Mouse (Mus musculus): ENCODE measurements around the gene Hoxd1. TPM values are rescaled to one million over a fixed set of nuclear protein-coding genes. Genes with fewer than 3 reads are reported as not detected.

Hoxd1 gene
- total and polyA plus RNA-seq, 2 experiments from 2014 or later = not detected

DNA sequence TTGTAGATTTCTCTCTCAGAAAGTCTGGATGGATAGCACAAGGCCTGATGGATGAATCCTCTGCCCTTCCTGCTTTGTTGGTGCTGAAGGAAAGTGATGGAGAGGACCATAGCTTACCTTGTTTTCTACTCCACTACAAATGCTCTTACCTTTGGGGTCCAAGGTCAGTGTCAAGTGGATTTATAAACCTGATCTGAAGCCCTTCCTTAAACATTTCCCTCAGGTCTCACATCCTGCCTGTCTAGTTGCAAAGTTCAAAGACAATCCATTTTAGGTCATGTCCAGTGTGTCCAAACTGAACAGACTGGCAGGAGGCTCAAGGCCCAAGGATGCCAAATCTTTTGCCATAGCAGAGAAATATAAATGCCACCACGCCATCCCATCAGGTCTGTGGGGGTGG, 10.9 kb upstream of the Hoxd1 start:
- TF ChIP-seq CTCF (IDR thresholded peaks at IDR 0.05; ENCODE audit: low read depth) (no peak), EP300 (IDR thresholded peaks at IDR 0.05; ENCODE audit: low read depth) (no peak)
- ATAC-seq (ENCODE audit: insufficient read depth, low read depth) (no peak), DNase-seq (ENCODE audit: low spot score) (no peak)
- peaks cover 4% of the 10 kb centered on the region; the same call in 1 of the 2 replicates for H3K4me1 ChIP-seq (ENCODE audit: control insufficient read depth, insufficient read depth)
- no peak overlapping the region for H3K9ac ChIP-seq (replicated peaks; ENCODE audit: low read depth, low read length)
- no peaks in the 10 kb centered on the region for H3K36me3 ChIP-seq (replicated peaks; ENCODE audit: control insufficient read depth, insufficient read depth, low read length)
- no peak overlapping the region for H3K4me2 ChIP-seq (ENCODE audit: low read depth, low read length)
- H3K4me3 ChIP-seq (ENCODE audit: low read depth, low read length) = no peak overlapping the region
- H3K27me3 ChIP-seq (ENCODE audit: control insufficient read depth, insufficient read depth, low read length) = peaks cover 99% of the 10 kb centered on the region
- no peaks in the 10 kb centered on the region for H3K9me3 ChIP-seq (replicated peaks; ENCODE audit: control insufficient read depth, low read length)
- no peak overlapping the region for H3K27ac ChIP-seq (ENCODE audit: low read depth)
- 75% methylated on average over 1 of the region's 1 CpGs for WGBS

DNA sequence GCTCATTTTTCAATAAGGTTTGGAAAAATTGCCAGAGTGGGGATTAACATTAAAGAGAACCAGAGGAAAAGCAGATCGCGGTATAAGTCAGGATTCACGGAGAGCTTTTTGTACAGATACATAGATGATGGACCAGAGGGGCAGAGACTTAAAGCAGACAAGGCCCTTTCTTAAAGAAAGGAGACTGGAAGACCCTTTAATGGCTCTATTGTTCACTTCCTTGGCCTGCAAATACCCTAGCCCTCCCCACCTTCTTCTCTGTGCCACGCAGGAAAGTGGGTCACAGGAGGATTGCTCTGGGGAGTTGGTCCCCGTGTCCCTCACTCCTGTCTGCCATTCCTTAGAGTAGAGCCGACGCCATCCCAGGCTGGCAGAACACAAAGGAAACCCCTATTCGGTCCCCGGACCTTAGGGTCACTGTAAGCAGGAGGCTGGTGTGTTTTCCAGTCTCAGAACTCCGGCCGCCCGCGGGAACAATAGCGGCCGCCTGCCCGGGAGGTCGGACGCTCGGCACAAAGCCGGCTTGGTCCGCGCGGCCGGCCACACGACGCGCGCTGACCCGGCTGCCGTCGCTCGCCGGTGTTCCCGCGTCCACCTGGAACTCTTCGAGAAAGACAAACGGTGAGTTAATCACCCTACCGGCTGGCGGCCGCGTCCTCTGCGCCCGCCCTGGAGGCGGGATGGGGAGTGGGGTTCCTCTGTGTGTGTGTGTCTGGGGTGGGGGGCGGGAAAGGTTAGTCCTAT, 10.2 kb upstream of the Hoxd1 start:
- H3K36me3 ChIP-seq (replicated peaks; ENCODE audit: control insufficient read depth, insufficient read depth, low read length) = no peaks in the 10 kb centered on the region
- WGBS = 4% methylated on average over 45 of the region's 45 CpGs
- no peaks in the 10 kb centered on the region for H3K9me3 ChIP-seq (replicated peaks; ENCODE audit: control insufficient read depth, low read length)
- H3K27ac ChIP-seq (ENCODE audit: low read depth) = no peak overlapping the region
- H3K27me3 ChIP-seq (ENCODE audit: control insufficient read depth, insufficient read depth, low read length) = peaks cover 99% of the 10 kb centered on the region
- peaks cover 4% of the 10 kb centered on the region; the same call in 1 of the 2 replicates for H3K4me1 ChIP-seq (ENCODE audit: control insufficient read depth, insufficient read depth)
- H3K9ac ChIP-seq (replicated peaks; ENCODE audit: low read depth, low read length) = no peak overlapping the region
- TF ChIP-seq CTCF (IDR thresholded peaks at IDR 0.05; ENCODE audit: low read depth) (no peak), EP300 (IDR thresholded peaks at IDR 0.05; ENCODE audit: low read depth) (no peak)
- H3K4me3 ChIP-seq (ENCODE audit: low read depth, low read length) = peak overlapping the region; percentile 25
- ATAC-seq (ENCODE audit: insufficient read depth, low read depth) (no peak), DNase-seq (ENCODE audit: low spot score) (no peak)
- peak overlapping the region; percentile 45 for H3K4me2 ChIP-seq (ENCODE audit: low read depth, low read length)

DNA sequence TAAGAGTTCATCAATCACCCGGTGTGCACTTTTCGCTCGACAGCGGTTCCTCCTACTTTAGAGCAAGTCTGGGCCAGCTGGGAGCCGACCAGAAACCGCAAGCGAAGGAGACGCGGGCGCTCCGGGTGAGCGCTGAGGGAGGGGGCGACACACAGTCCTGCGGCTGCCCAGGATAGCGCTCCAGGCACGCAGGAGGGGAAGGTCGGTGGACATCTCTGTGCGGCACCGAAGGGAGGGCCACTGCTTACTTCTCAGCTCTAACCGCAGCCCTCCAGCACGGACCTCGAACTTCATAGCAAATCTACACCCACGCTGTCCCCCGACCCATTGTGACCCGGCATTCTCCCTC, 9.6 kb upstream of the Hoxd1 start:
- no peak for DNase-seq (ENCODE audit: low spot score)
- no peaks in the 10 kb centered on the region for H3K9me3 ChIP-seq (replicated peaks; ENCODE audit: control insufficient read depth, low read length)
- no peak for TF ChIP-seq CTCF (IDR thresholded peaks at IDR 0.05; ENCODE audit: low read depth)
- no peak for TF ChIP-seq EP300 (IDR thresholded peaks at IDR 0.05; ENCODE audit: low read depth)
- no peak overlapping the region for H3K27ac ChIP-seq (ENCODE audit: low read depth)
- H3K27me3 ChIP-seq (ENCODE audit: control insufficient read depth, insufficient read depth, low read length) = peaks cover 99% of the 10 kb centered on the region
- H3K4me2 ChIP-seq (ENCODE audit: low read depth, low read length) = peak overlapping the region; percentile 45
- peak overlapping the region; percentile 25 for H3K4me3 ChIP-seq (ENCODE audit: low read depth, low read length)
- ATAC-seq (ENCODE audit: insufficient read depth, low read depth) = no peak
- H3K9ac ChIP-seq (replicated peaks; ENCODE audit: low read depth, low read length) = no peak overlapping the region
- 2% methylated on average over 25 of the region's 25 CpGs for WGBS
- H3K4me1 ChIP-seq (ENCODE audit: control insufficient read depth, insufficient read depth) = peaks cover 4% of the 10 kb centered on the region; the same call in 1 of the 2 replicates
- H3K36me3 ChIP-seq (replicated peaks; ENCODE audit: control insufficient read depth, insufficient read depth, low read length) = no peaks in the 10 kb centered on the region

DNA sequence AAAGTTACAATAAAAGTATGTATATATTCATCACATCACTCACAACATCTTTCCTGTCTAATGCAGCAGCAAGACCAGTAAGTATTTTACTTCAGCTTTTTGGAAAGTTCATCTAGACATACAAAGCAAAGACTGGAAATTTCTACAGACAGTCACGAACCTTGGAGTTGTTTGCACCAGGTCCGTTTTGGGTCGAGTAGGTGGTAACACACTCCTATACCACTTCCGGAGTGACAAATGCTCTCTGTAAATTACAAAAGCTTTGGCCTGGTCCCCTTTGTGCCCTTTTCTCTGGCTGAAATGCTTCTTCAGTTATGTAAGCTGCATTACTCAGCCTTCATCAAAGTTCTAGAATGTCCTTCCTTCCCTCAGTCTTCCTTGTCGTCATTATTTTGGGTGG, 9.1 kb upstream of the Hoxd1 start:
- Histone ChIP-seq H3K4me2 (ENCODE audit: low read depth, low read length) (no peak overlapping the region), H3K9me3 (replicated peaks; ENCODE audit: control insufficient read depth, low read length) (no peaks in the 10 kb centered on the region), H3K4me3 (ENCODE audit: low read depth, low read length) (no peak overlapping the region), H3K9ac (replicated peaks; ENCODE audit: low read depth, low read length) (no peak overlapping the region), H3K36me3 (replicated peaks; ENCODE audit: control insufficient read depth, insufficient read depth, low read length) (no peaks in the 10 kb centered on the region), H3K27ac (ENCODE audit: low read depth) (no peak overlapping the region), H3K4me1 (ENCODE audit: control insufficient read depth, insufficient read depth) (peaks cover 4% of the 10 kb centered on the region; the same call in 1 of the 2 replicates), H3K27me3 (ENCODE audit: control insufficient read depth, insufficient read depth, low read length) (peaks cover 93% of the 10 kb centered on the region)
- DNase-seq (ENCODE audit: low spot score) (no peak), ATAC-seq (ENCODE audit: insufficient read depth, low read depth) (no peak)
- no peak for TF ChIP-seq CTCF (IDR thresholded peaks at IDR 0.05; ENCODE audit: low read depth)
- TF ChIP-seq EP300 (IDR thresholded peaks at IDR 0.05; ENCODE audit: low read depth) = no peak
- 42% methylated on average over 5 of the region's 5 CpGs for WGBS

DNA sequence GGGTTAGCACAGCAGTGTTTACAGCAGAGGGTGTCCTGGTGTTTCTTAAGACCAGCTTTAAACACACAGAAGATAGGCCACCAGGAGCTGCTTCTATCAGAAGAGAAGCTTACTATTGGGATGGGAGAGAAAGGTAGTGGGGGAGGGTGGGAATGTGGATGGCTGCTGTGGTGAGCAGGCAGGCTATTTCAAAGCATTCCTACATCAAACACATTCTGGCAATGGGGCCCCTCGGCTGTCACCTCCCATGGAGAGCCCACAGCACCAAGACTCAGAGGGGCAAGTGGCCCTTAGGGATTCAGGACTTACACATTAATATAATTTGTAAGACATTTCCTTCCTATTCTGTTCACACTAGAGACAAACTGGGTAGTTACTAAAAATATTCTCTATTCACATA, 2.6 kb upstream of the Hoxd1 start:
- TF ChIP-seq EP300 (IDR thresholded peaks at IDR 0.05; ENCODE audit: low read depth) (no peak), CTCF (IDR thresholded peaks at IDR 0.05; ENCODE audit: low read depth) (no peak)
- Histone ChIP-seq H3K9me3 (replicated peaks; ENCODE audit: control insufficient read depth, low read length) (no peaks in the 10 kb centered on the region), H3K4me1 (ENCODE audit: control insufficient read depth, insufficient read depth) (peaks cover 11% of the 10 kb centered on the region), H3K27ac (ENCODE audit: low read depth) (no peak overlapping the region), H3K27me3 (ENCODE audit: control insufficient read depth, insufficient read depth, low read length) (peaks cover 85% of the 10 kb centered on the region), H3K4me2 (ENCODE audit: low read depth, low read length) (no peak overlapping the region), H3K36me3 (replicated peaks; ENCODE audit: control insufficient read depth, insufficient read depth, low read length) (no peaks in the 10 kb centered on the region), H3K4me3 (ENCODE audit: low read depth, low read length) (no peak overlapping the region), H3K9ac (replicated peaks; ENCODE audit: low read depth, low read length) (no peak overlapping the region)
- 24% methylated on average over 1 of the region's 1 CpGs for WGBS
- ATAC-seq (ENCODE audit: insufficient read depth, low read depth) (no peak), DNase-seq (ENCODE audit: low spot score) (no peak)

DNA sequence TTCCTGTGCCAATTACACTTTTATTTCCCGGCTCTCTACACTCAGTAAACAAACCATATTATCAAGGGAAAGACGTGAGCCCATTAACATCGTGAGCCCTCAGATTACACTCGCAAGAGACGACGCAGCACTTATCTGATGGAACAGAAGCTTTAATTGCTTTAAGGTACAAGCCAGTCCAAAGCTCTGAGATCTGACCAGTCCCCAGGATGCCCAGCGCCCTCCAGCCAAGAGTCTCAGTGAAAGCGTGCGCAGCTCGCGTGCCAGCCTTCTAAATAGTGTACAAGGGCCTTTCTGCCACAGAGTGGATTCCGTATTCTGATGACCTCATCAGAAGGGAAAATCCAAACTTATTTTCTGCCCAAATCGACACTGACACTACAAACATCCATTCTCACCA, 839 bp upstream of the Hoxd1 start:
- Histone ChIP-seq H3K4me2 (ENCODE audit: low read depth, low read length) (no peak overlapping the region), H3K4me1 (ENCODE audit: control insufficient read depth, insufficient read depth) (peaks cover 11% of the 10 kb centered on the region), H3K36me3 (replicated peaks; ENCODE audit: control insufficient read depth, insufficient read depth, low read length) (no peaks in the 10 kb centered on the region), H3K27ac (ENCODE audit: low read depth) (no peak overlapping the region), H3K9me3 (replicated peaks; ENCODE audit: control insufficient read depth, low read length) (no peaks in the 10 kb centered on the region), H3K4me3 (ENCODE audit: low read depth, low read length) (no peak overlapping the region), H3K9ac (replicated peaks; ENCODE audit: low read depth, low read length) (no peak overlapping the region), H3K27me3 (ENCODE audit: control insufficient read depth, insufficient read depth, low read length) (peaks cover 84% of the 10 kb centered on the region)
- ATAC-seq (ENCODE audit: insufficient read depth, low read depth) (no peak), DNase-seq (ENCODE audit: low spot score) (no peak)
- TF ChIP-seq EP300 (IDR thresholded peaks at IDR 0.05; ENCODE audit: low read depth) (no peak), CTCF (IDR thresholded peaks at IDR 0.05; ENCODE audit: low read depth) (no peak)
- WGBS = 5% methylated on average over 13 of the region's 13 CpGs
